Mouse (Mus musculus): Measurements from ENCODE around the gene Ccnjl.
A peak's percentile ranks its signal among the peaks of the same experiment; 100 is the strongest.

Gene Ccnjl

GRCm38 (mm10) chr11:43624341-43624740, 95.8 kb downstream of the Ccnjl start:
- no peak for DNase-seq (ENCODE audit: extremely low spot score)

GRCm38 (mm10) chr11:43626300-43626926, 97.8 kb downstream of the Ccnjl start:
- peak; percentile 37 for DNase-seq (ENCODE audit: extremely low spot score)

GRCm38 (mm10) chr11:43626927-43627645, 98.5 kb downstream of the Ccnjl start:
- no peak for DNase-seq (ENCODE audit: extremely low spot score)

- DNase-seq (ENCODE audit: extremely low spot score) = no peak
These were observed 103.1 kb downstream of the Ccnjl start for GRCm38 (mm10) chr11:43631645-43632044.

GRCm38 (mm10) chr11:43632566-43632965, 104.0 kb downstream of the Ccnjl start:
- DNase-seq (ENCODE audit: extremely low spot score) = no peak

GRCm38 (mm10) chr11:43633165-43633564, 104.6 kb downstream of the Ccnjl start:
- no peak for DNase-seq (ENCODE audit: extremely low spot score)

- DNase-seq (ENCODE audit: extremely low spot score) = peak; percentile 76
These were observed 105.2 kb downstream of the Ccnjl start for GRCm38 (mm10) chr11:43633658-43634401.
